Mouse (Mus musculus) midbrain, embryonic 11.5 days (tissue): ENCODE results near the gene Cmpk1. TPM values are rescaled to one million over a fixed set of nuclear protein-coding genes. Genes with fewer than 3 reads are reported as not detected.

Experiments used
- ATAC-seq: fragments of 200-750 bp; cut with Nextera tagmentation; 2 replicates; pipeline ENCODE4 v1.8.0; 2017; ENCODE audit warnings: moderate TSS enrichment, moderate library complexity; ENCODE audit not compliant: low FRiP score
- DNase-seq: peaks from one replicate; pipeline ENCODE4 v3.0.0; 2015; ENCODE audit warnings: low spot score; ENCODE audit errors: missing footprints
- H3K27ac ChIP-seq: fragments of 300-500 bp; sonication (generic); 2 replicates; pipeline ENCODE4 v1.5.1; 2014; ENCODE audit warnings: low read depth, low read length
- H3K27me3 ChIP-seq: fragments of 300-500 bp; sonication (generic); 2 replicates; pipeline ENCODE4 v1.6.1; 2014; ENCODE audit warnings: mild to moderate bottlenecking, low read length, moderate library complexity, mixed read lengths; ENCODE audit not compliant: control insufficient read depth, insufficient read depth
- H3K36me3 ChIP-seq: fragments of 300-500 bp; sonication (generic); 2 replicates; pipeline ENCODE4 v1.6.1; 2014; ENCODE audit warnings: mild to moderate bottlenecking, low read length, moderate library complexity, mixed read lengths; ENCODE audit not compliant: control insufficient read depth, insufficient read depth
- H3K4me1 ChIP-seq: fragments of 300-500 bp; sonication (generic); 2 replicates; pipeline ENCODE4 v1.6.1; 2014; ENCODE audit warnings: low read length; ENCODE audit not compliant: control insufficient read depth, insufficient read depth
- H3K4me2 ChIP-seq: fragments of 300-500 bp; sonication (generic); 2 replicates; pipeline ENCODE4 v1.6.1; 2014; ENCODE audit warnings: mild to moderate bottlenecking, moderate library complexity
- H3K4me3 ChIP-seq: fragments of 300-500 bp; sonication (generic); 2 replicates; pipeline ENCODE4 v1.5.1; 2014; ENCODE audit warnings: low read depth, low read length
- H3K9ac ChIP-seq: fragments of 300-500 bp; sonication (generic); 2 replicates; pipeline ENCODE4 v1.6.1; 2014; ENCODE audit warnings: low read length
- H3K9me3 ChIP-seq: fragments of 300-500 bp; sonication (generic); 2 replicates; pipeline ENCODE4 v1.6.1; 2016; ENCODE audit warnings: low read length; ENCODE audit not compliant: control insufficient read depth
- WGBS: fragments of 180-500 bp; shearing (Covaris S2); extraction: QIAGEN DNeasy Blood & Tissue Kit; methylation state at CpG from one replicate; pipeline ENCODE4 v1.1.7; 2014; 5-methylcytosine and 5-hydroxymethylcytosine counted together
- polyA plus RNA-seq: library from polyadenylated mRNA; unstranded; fragments of >200 nt; fragmentation: Nextera tagmentation; extraction: Ambion mirVana; gene quantifications from 2 replicates; pipeline ENCODE4 v1.2.1, GENCODE M21; 2014

Cmpk1 gene
- 145 and 152 TPM in 2 replicates for polyA plus RNA-seq

GRCm38 (mm10) chr4:114986591-114987432, at the start of gene Cmpk1:
Gene Cmpk1, minus strand, starts transcription at chr4:114987241.
- peak within 1 kb of the TSS; percentile 91 for H3K9ac ChIP-seq
- DNase-seq (peak; percentile 98), ATAC-seq (peak; percentile 98)
- H3K9me3 ChIP-seq = no peaks in the 10 kb centered on the region
- under 1% methylated on average over 83 of the region's 93 CpGs for WGBS
- no peaks in the 10 kb centered on the region for H3K27me3 ChIP-seq
- peaks cover 6% of the 10 kb centered on the region for H3K4me1 ChIP-seq
- peak within 1 kb of the TSS; percentile 84 for H3K4me3 ChIP-seq
- peak within 1 kb of the TSS; percentile 99 for H3K27ac ChIP-seq
- no peaks in the 10 kb centered on the region for H3K36me3 ChIP-seq
- peak within 1 kb of the TSS; percentile 48 for H3K4me2 ChIP-seq

GRCm38 (mm10) chr4:115035043-115035442, 48.0 kb upstream of the Cmpk1 start:
- ATAC-seq (no peak), DNase-seq (peak; percentile 39)
- no peak overlapping the region for H3K9ac ChIP-seq
- H3K4me1 ChIP-seq = no peaks in the 10 kb centered on the region
- H3K4me2 ChIP-seq = no peak overlapping the region
- no peaks in the 10 kb centered on the region for H3K9me3 ChIP-seq
- no peak overlapping the region for H3K27ac ChIP-seq
- no peaks in the 10 kb centered on the region for H3K27me3 ChIP-seq
- H3K36me3 ChIP-seq = peaks cover 6% of the 10 kb centered on the region
- 85% methylated on average over 6 of the region's 6 CpGs for WGBS
- no peak overlapping the region for H3K4me3 ChIP-seq

DNA sequence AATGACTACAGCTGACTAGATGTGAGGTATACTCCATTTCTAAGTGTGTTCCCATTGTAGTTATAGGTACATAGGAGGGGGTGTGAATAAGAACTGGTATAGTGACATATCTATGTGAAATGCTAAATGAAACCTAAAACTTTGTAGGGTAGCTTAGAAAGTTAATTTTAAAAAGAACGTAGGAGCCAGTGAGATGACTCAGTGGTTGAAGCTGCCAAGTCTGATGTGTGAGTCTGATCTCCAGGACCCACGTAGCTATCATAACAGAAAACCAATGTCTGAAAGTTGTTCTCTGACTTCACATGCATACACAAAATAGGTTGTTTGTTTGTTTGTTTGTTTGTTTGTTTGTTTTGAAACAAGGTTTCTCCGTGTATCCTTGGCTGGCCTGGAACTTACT, 33.0 kb upstream of the Cmpk1 start:
- 92% methylated on average over 3 of the region's 3 CpGs for WGBS
- no peak for DNase-seq

DNA sequence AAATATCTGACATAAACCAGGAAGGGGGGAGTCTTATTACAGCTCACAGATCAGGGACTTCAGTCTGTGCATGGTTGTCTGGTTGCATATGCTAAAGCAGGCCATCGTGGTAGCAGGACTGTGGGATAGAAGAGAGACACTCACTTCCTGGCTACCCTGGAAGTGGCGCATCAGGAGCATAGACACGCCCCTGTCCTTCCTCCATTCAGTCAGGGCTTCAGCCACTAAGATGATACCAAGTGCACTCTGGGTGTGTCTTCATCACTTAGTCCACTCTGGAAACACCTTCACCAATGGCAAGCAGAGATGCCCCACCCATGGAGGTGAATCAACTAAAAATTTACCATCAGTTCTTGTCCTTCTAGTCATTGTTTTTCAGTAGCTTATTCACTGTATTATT, 27.2 kb upstream of the Cmpk1 start:
- no peak overlapping the region for H3K27ac ChIP-seq
- WGBS = 87% methylated on average over 3 of the region's 3 CpGs
- no peak overlapping the region for H3K4me2 ChIP-seq
- no peaks in the 10 kb centered on the region for H3K4me1 ChIP-seq
- ATAC-seq = no peak
- peaks cover 7% of the 10 kb centered on the region for H3K36me3 ChIP-seq
- H3K4me3 ChIP-seq = no peak overlapping the region
- DNase-seq = no peak
- no peak overlapping the region for H3K9ac ChIP-seq
- H3K9me3 ChIP-seq = no peaks in the 10 kb centered on the region
- H3K27me3 ChIP-seq = no peaks in the 10 kb centered on the region

More for the DNA sequence above, 33.0 kb upstream of the Cmpk1 start:
- H3K4me2 ChIP-seq = no peak overlapping the region
- H3K36me3 ChIP-seq = peaks cover 15% of the 10 kb centered on the region
- no peak overlapping the region for H3K4me3 ChIP-seq
- no peak overlapping the region for H3K9ac ChIP-seq
- no peak for ATAC-seq
- H3K4me1 ChIP-seq = no peaks in the 10 kb centered on the region
- no peak overlapping the region for H3K27ac ChIP-seq
- no peaks in the 10 kb centered on the region for H3K9me3 ChIP-seq
- H3K27me3 ChIP-seq = no peaks in the 10 kb centered on the region

GRCm38 (mm10) chr4:115000429-115000795, 13.4 kb upstream of the Cmpk1 start:
- Histone ChIP-seq H3K4me1 (peaks cover 12% of the 10 kb centered on the region), H3K36me3 (no peaks in the 10 kb centered on the region), H3K4me2 (peak overlapping the region; percentile 71), H3K9ac (peak overlapping the region; percentile 78), H3K9me3 (no peaks in the 10 kb centered on the region), H3K27me3 (no peaks in the 10 kb centered on the region), H3K27ac (no peak overlapping the region), H3K4me3 (peak overlapping the region; percentile 74)
- DNase-seq (no peak), ATAC-seq (peak; percentile 51)
- 1% methylated on average over 8 of the region's 8 CpGs for WGBS

- peak; percentile 100 for ATAC-seq
- Histone ChIP-seq H3K4me2 (peak within 1 kb of the TSS; percentile 71), H3K36me3 (no peaks in the 10 kb centered on the region), H3K4me1 (peaks cover 12% of the 10 kb centered on the region), H3K27me3 (no peaks in the 10 kb centered on the region), H3K4me3 (peak within 1 kb of the TSS; percentile 74), H3K9ac (peak within 1 kb of the TSS; percentile 78), H3K27ac (peak within 1 kb of the TSS; percentile 88), H3K9me3 (no peaks in the 10 kb centered on the region)
- WGBS = under 1% methylated on average over 52 of the region's 52 CpGs
- peak; percentile 99 for DNase-seq
Observed at GRCm38 (mm10) chr4:114999773-115000428, 12.9 kb upstream of the Cmpk1 start, which contains the start of gene Stil. Gene Stil, plus strand, starts transcription at chr4:115000159.

GRCm38 (mm10) chr4:114999445-114999772, 12.4 kb upstream of the Cmpk1 start:
- no peak for DNase-seq
- H3K36me3 ChIP-seq = no peaks in the 10 kb centered on the region
- peak overlapping the region; percentile 74 for H3K4me3 ChIP-seq
- 8% methylated on average over 9 of the region's 9 CpGs for WGBS
- H3K9ac ChIP-seq = peak overlapping the region; percentile 77
- peaks cover 12% of the 10 kb centered on the region for H3K4me1 ChIP-seq
- peak overlapping the region; percentile 88 for H3K27ac ChIP-seq
- H3K4me2 ChIP-seq = peak overlapping the region; percentile 56
- ATAC-seq = no peak
- no peaks in the 10 kb centered on the region for H3K27me3 ChIP-seq
- H3K9me3 ChIP-seq = no peaks in the 10 kb centered on the region

GRCm38 (mm10) chr4:114997051-114997450, 10.0 kb upstream of the Cmpk1 start:
- Histone ChIP-seq H3K36me3 (no peaks in the 10 kb centered on the region), H3K27ac (no peak overlapping the region)
- DNase-seq = peak; percentile 82

GRCm38 (mm10) chr4:114994218-114994617, 7.2 kb upstream of the Cmpk1 start:
- DNase-seq (no peak), ATAC-seq (no peak)
- Histone ChIP-seq H3K9ac (no peak overlapping the region), H3K27ac (no peak overlapping the region), H3K9me3 (no peaks in the 10 kb centered on the region), H3K4me1 (no peaks in the 10 kb centered on the region), H3K27me3 (no peaks in the 10 kb centered on the region), H3K4me3 (no peak overlapping the region), H3K36me3 (no peaks in the 10 kb centered on the region), H3K4me2 (no peak overlapping the region)
- 88% methylated on average over 3 of the region's 3 CpGs for WGBS

More at GRCm38 (mm10) chr4:114997051-114997450, 10.0 kb upstream of the Cmpk1 start:
- ATAC-seq = no peak
- Histone ChIP-seq H3K27me3 (no peaks in the 10 kb centered on the region), H3K4me3 (no peak overlapping the region), H3K4me1 (peaks cover 12% of the 10 kb centered on the region), H3K9me3 (no peaks in the 10 kb centered on the region), H3K4me2 (no peak overlapping the region), H3K9ac (no peak overlapping the region)
- WGBS = 53% methylated on average over 3 of the region's 3 CpGs
